Mouse (Mus musculus) heart, postnatal 0 days (tissue): ENCODE results near the gene Gm17304. TPM values are rescaled to one million over a fixed set of nuclear protein-coding genes. Genes with fewer than 3 reads are reported as not detected.

ENCODE experiments used
- ATAC-seq: fragments of 200-750 bp; cut with Nextera tagmentation; 2 replicates; pipeline ENCODE4 v1.8.0; 2017; ENCODE audit warnings: low read depth, moderate number of reproducible peaks, moderate library complexity; ENCODE audit not compliant: insufficient read depth
- DNase-seq: peaks from one replicate; pipeline ENCODE4 v3.0.0-alpha.2; 2016; ENCODE audit warnings: low spot score
- H3K27ac ChIP-seq: fragments of 300-500 bp; sonication (generic); 2 replicates; pipeline ENCODE4 v1.5.1; 2014; ENCODE audit warnings: low read depth, mild to moderate bottlenecking
- H3K27me3 ChIP-seq: fragments of 300-500 bp; sonication (generic); 2 replicates; pipeline ENCODE4 v1.6.1; 2014; ENCODE audit warnings: low read length, mixed read lengths; ENCODE audit not compliant: control insufficient read depth, insufficient read depth
- H3K36me3 ChIP-seq: fragments of 300-500 bp; sonication (generic); replicated peaks from 2 replicates; pipeline ENCODE4 v1.6.1; 2014; ENCODE audit warnings: low read length, mixed read lengths; ENCODE audit not compliant: control insufficient read depth, insufficient read depth
- H3K4me1 ChIP-seq: fragments of 300-500 bp; sonication (generic); 2 replicates; pipeline ENCODE4 v1.6.1; 2014; ENCODE audit warnings: antibody characterized with exemption; ENCODE audit not compliant: control insufficient read depth, insufficient read depth
- H3K4me2 ChIP-seq: fragments of 300-500 bp; sonication (generic); 2 replicates; pipeline ENCODE4 v1.6.1; 2014; ENCODE audit warnings: low read depth, mild to moderate bottlenecking, low read length, moderate library complexity
- H3K4me3 ChIP-seq: fragments of 300-500 bp; sonication (generic); 2 replicates; pipeline ENCODE4 v1.5.1; 2014; ENCODE audit warnings: low read depth, low read length
- H3K9ac ChIP-seq: fragments of 300-500 bp; sonication (generic); replicated peaks from 2 replicates; pipeline ENCODE4 v1.6.1; 2014; ENCODE audit warnings: low read depth, low read length, mixed read lengths
- H3K9me3 ChIP-seq: fragments of 300-500 bp; sonication (generic); replicated peaks from 2 replicates; pipeline ENCODE4 v1.6.1; 2016; ENCODE audit warnings: low read length; ENCODE audit not compliant: control insufficient read depth
- CTCF ChIP-seq: IDR thresholded peaks from 2 replicates; pipeline ENCODE4 v1.5.1; 2016; ENCODE audit warnings: antibody characterized with exemption, control low read depth, low read depth
- EP300 ChIP-seq: IDR thresholded peaks from 2 replicates; pipeline ENCODE4 v1.6.1; 2016; ENCODE audit warnings: antibody characterized with exemption, low read depth
- WGBS: fragments of 180-500 bp; shearing (Covaris S2); extraction: QIAGEN DNeasy Blood & Tissue Kit; methylation state at CpG from one replicate; pipeline ENCODE4 v1.1.7; 2014; 5-methylcytosine and 5-hydroxymethylcytosine counted together
- polyA plus RNA-seq: library from polyadenylated mRNA; unstranded; fragments of >200 nt; fragmentation: Nextera tagmentation; extraction: Ambion mirVana; gene quantifications from 2 replicates; pipeline ENCODE4 v1.2.1, GENCODE M21; 2015
- total RNA-seq: library from RNA; depleted of rRNA; stranded (reverse); fragments of >200 nt; gene quantifications from 2 replicates; pipeline ENCODE4 v1.2.3, GENCODE M21; 2014; ENCODE audit warnings: low replicate concordance

The Gm17304 gene
- total and polyA plus RNA-seq, 2 experiments from 2014 or later: not detected

- ATAC-seq: peak; percentile 97
- Histone ChIP-seq H3K4me1 (peaks cover 8% of the 10 kb centered on the region), H3K4me2 (peak overlapping the region; percentile 94), H3K9me3 (no peaks in the 10 kb centered on the region), H3K36me3 (no peaks in the 10 kb centered on the region), H3K27me3 (peaks cover 25% of the 10 kb centered on the region), H3K9ac (peak overlapping the region; percentile 27), H3K4me3 (peak overlapping the region; percentile 55), H3K27ac (no peak overlapping the region)
- 1% methylated on average over 39 of the region's 45 CpGs for WGBS
- DNase-seq: peak; percentile 55
- TF ChIP-seq EP300: no peak
- TF ChIP-seq CTCF: peak; percentile 38
Observed at GRCm38 (mm10) chr5:106574560-106574946, 34.3 kb upstream of the Gm17304 start.

- Histone ChIP-seq H3K4me2 (peak overlapping the region; percentile 94), H3K27me3 (peaks cover 25% of the 10 kb centered on the region), H3K9me3 (no peaks in the 10 kb centered on the region), H3K27ac (no peak overlapping the region), H3K36me3 (no peaks in the 10 kb centered on the region), H3K9ac (no peak overlapping the region), H3K4me1 (peaks cover 8% of the 10 kb centered on the region), H3K4me3 (peak overlapping the region; percentile 55; the same call in 1 of the 2 replicates)
- DNase-seq: no peak
- no peak for ATAC-seq
- WGBS: 31% methylated on average over 4 of the region's 4 CpGs
- no peak for TF ChIP-seq EP300
- TF ChIP-seq CTCF: no peak
Observed at GRCm38 (mm10) chr5:106575098-106575497, 33.8 kb upstream of the Gm17304 start.

- peaks cover 23% of the 10 kb centered on the region for H3K27me3 ChIP-seq
- no peaks in the 10 kb centered on the region for H3K9me3 ChIP-seq
- H3K4me1 ChIP-seq: peaks cover 8% of the 10 kb centered on the region
- H3K4me3 ChIP-seq: no peak overlapping the region
- ATAC-seq (no peak), DNase-seq (no peak)
- no peak overlapping the region for H3K27ac ChIP-seq
- no peaks in the 10 kb centered on the region for H3K36me3 ChIP-seq
- H3K9ac ChIP-seq: no peak overlapping the region
- 84% methylated on average over 9 of the region's 9 CpGs for WGBS
- no peak overlapping the region for H3K4me2 ChIP-seq
- TF ChIP-seq CTCF: no peak
- TF ChIP-seq EP300: no peak
Observed at GRCm38 (mm10) chr5:106577237-106577888, 31.5 kb upstream of the Gm17304 start.

- H3K36me3 ChIP-seq: no peaks in the 10 kb centered on the region
- H3K27ac ChIP-seq: no peak overlapping the region
- 76% methylated on average over 7 of the region's 7 CpGs for WGBS
- no peak overlapping the region for H3K4me2 ChIP-seq
- H3K9ac ChIP-seq: no peak overlapping the region
- H3K4me3 ChIP-seq: no peak overlapping the region
- H3K9me3 ChIP-seq: no peaks in the 10 kb centered on the region
- TF ChIP-seq EP300 (no peak), CTCF (no peak)
- H3K27me3 ChIP-seq: no peaks in the 10 kb centered on the region
- H3K4me1 ChIP-seq: no peaks in the 10 kb centered on the region
- DNase-seq: no peak
- no peak for ATAC-seq
Observed at GRCm38 (mm10) chr5:106580943-106581342, 28.0 kb upstream of the Gm17304 start.

- WGBS: 83% methylated on average over 9 of the region's 9 CpGs
- no peak for DNase-seq
Observed at GRCm38 (mm10) chr5:106589006-106589405, 19.9 kb upstream of the Gm17304 start.

GRCm38 (mm10) chr5:106589670-106590069 lies 19.2 kb upstream of the Gm17304 start:
- Histone ChIP-seq H3K9me3 (no peaks in the 10 kb centered on the region), H3K4me1 (no peaks in the 10 kb centered on the region), H3K9ac (no peak overlapping the region), H3K36me3 (peaks cover 11% of the 10 kb centered on the region; the same call in 1 of the 2 replicates), H3K27ac (no peak overlapping the region), H3K27me3 (no peaks in the 10 kb centered on the region), H3K4me2 (no peak overlapping the region), H3K4me3 (no peak overlapping the region)
- TF ChIP-seq CTCF: no peak
- TF ChIP-seq EP300: no peak
- WGBS: 82% methylated on average over 11 of the region's 11 CpGs
- no peak for ATAC-seq
- DNase-seq: no peak

More at GRCm38 (mm10) chr5:106589006-106589405, 19.9 kb upstream of the Gm17304 start:
- Histone ChIP-seq H3K27me3 (no peaks in the 10 kb centered on the region), H3K4me1 (no peaks in the 10 kb centered on the region), H3K27ac (no peak overlapping the region), H3K4me3 (no peak overlapping the region), H3K4me2 (no peak overlapping the region), H3K9ac (no peak overlapping the region), H3K9me3 (no peaks in the 10 kb centered on the region), H3K36me3 (peaks cover 11% of the 10 kb centered on the region; the same call in 1 of the 2 replicates)
- TF ChIP-seq EP300 (no peak), CTCF (no peak)
- ATAC-seq: no peak
